ENCODE assay signal across 1 mouse cellular context in genomic region chr3:95110911-95111726, GRCm38 (mm10).
TF ChIP-seq lines count a peak whose summit lies in the region.

Gene Vps72 (plus strand): TSS chr3:95111022.

TF ChIP-seq in CH12.LX, 34 proteins besides CTCF, POLR2A, EP300 and RAD21 (continued from another document):
- TF ChIP-seq SIN3A (IDR thresholded peaks at IDR 0.05; ENCODE audit: low read length) (peak; percentile 100), MAX (IDR thresholded peaks at IDR 0.05; ENCODE audit: low read length) (peak; percentile 58; the same call in 1 of the 2 replicates), ZC3H11A (IDR thresholded peaks at IDR 0.05; ENCODE audit: low read depth, low read length) (no peak), HCFC1 (IDR thresholded peaks at IDR 0.05; ENCODE audit: low read depth, low read length) (peak; percentile 94), ZKSCAN1 (IDR thresholded peaks at IDR 0.05; ENCODE audit: borderline replicate concordance, low read depth, low read length) (no peak), MAZ (IDR thresholded peaks at IDR 0.05; ENCODE audit: low read depth, low read length) (no peak)
